Mouse (Mus musculus): Measurements from ENCODE around the gene Zfp358. TPM values are rescaled to one million over a fixed set of nuclear protein-coding genes. Genes with fewer than 3 reads are reported as not detected.
A peak's percentile ranks its signal among the peaks of the same experiment; 100 is the strongest.

Zfp358 gene
- total and polyA plus RNA-seq, 3 experiments: 24.9 to 51.3 (median 30.7) TPM

DNA sequence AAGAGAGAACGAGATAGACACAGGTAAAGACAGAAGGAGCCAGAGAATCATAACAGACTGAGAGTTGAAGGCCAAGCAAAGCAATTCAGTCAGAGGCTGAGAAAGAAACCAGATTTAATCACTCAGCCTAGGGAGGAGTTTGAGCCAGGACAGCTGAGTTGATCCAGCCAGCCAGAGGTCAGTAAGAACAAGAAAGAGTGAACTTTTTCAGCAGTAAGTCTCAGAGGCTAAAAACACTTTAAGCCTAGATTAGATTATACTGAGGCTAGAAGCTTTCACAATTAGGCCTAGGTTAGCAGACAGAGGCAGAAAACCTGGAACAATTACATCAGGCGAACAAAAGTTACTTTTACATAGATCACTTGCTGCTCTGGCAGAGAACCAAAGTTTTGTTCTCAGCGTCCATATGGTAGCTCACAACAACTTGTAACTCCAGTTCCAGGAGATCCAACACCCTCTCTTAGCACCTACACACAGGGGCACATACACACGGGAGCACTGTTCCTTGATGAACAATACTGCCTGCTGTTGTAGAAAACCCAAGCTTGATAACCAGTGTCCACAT, 12.6 kb upstream of the Zfp358 start:
- TF ChIP-seq POLR2A (IDR thresholded peaks at IDR 0.05; ENCODE audit: insufficient read depth, low read depth, low read length) (no peak), EP300 (IDR thresholded peaks at IDR 0.05; ENCODE audit: insufficient read depth, low read depth, low read length) (no peak), CTCF (IDR thresholded peaks at IDR 0.05) (no peak)
- Histone ChIP-seq H3K4me1 (ENCODE audit: control insufficient read depth, insufficient read depth, low read length) (no peaks in the 10 kb centered on the region), H3K36me3 (ENCODE audit: control insufficient read depth, insufficient read depth, low read length) (no peaks in the 10 kb centered on the region), H3K9ac (ENCODE audit: low read depth, low read length) (no peak overlapping the region), H3K27me3 (ENCODE audit: control insufficient read depth, insufficient read depth, low read length) (peaks cover 5% of the 10 kb centered on the region; the same call in 1 of the 2 replicates), H3K4me3 (no peak overlapping the region), H3K79me2 (replicated peaks; ENCODE audit: control insufficient read depth, insufficient read depth, low read length) (no peaks in the 10 kb centered on the region), H3K27ac (no peak overlapping the region)
- WGBS: 52% methylated on average over 4 of the region's 4 CpGs
- intact Hi-C loops (cut with DNase I): no loop called here
- no peak for DNase-seq

- intact Hi-C loops (cut with DNase I): no loop called here
- TF ChIP-seq POLR2A (IDR thresholded peaks at IDR 0.05; ENCODE audit: insufficient read depth, low read depth, low read length) (no peak), EP300 (IDR thresholded peaks at IDR 0.05; ENCODE audit: insufficient read depth, low read depth, low read length) (no peak), CTCF (IDR thresholded peaks at IDR 0.05) (no peak)
- DNase-seq: no peak
- 54% methylated on average over 5 of the region's 5 CpGs for WGBS
- no peak overlapping the region for H3K9ac ChIP-seq (ENCODE audit: low read depth, low read length)
- no peak overlapping the region for H3K27ac ChIP-seq
- no peaks in the 10 kb centered on the region for H3K27me3 ChIP-seq (ENCODE audit: control insufficient read depth, insufficient read depth, low read length)
- no peaks in the 10 kb centered on the region for H3K79me2 ChIP-seq (replicated peaks; ENCODE audit: control insufficient read depth, insufficient read depth, low read length)
- no peaks in the 10 kb centered on the region for H3K4me1 ChIP-seq (ENCODE audit: control insufficient read depth, insufficient read depth, low read length)
- no peak overlapping the region for H3K4me3 ChIP-seq
- no peaks in the 10 kb centered on the region for H3K36me3 ChIP-seq (ENCODE audit: control insufficient read depth, insufficient read depth, low read length)
Observed at GRCm38 (mm10) chr8:3481605-3482004, 11.3 kb upstream of the Zfp358 start.

- H3K4me1 ChIP-seq (ENCODE audit: control insufficient read depth, insufficient read depth, low read length): no peaks in the 10 kb centered on the region
- DNase-seq: no peak
- intact Hi-C loops (cut with DNase I): no loop called here
- 84% methylated on average over 22 of the region's 22 CpGs for WGBS
- no peak overlapping the region for H3K9ac ChIP-seq (ENCODE audit: low read depth, low read length)
- TF ChIP-seq EP300 (IDR thresholded peaks at IDR 0.05; ENCODE audit: insufficient read depth, low read depth, low read length): no peak
- no peak for TF ChIP-seq POLR2A (IDR thresholded peaks at IDR 0.05; ENCODE audit: insufficient read depth, low read depth, low read length)
- no peak for TF ChIP-seq CTCF (IDR thresholded peaks at IDR 0.05)
- H3K79me2 ChIP-seq (replicated peaks; ENCODE audit: control insufficient read depth, insufficient read depth, low read length): no peaks in the 10 kb centered on the region
- no peak overlapping the region for H3K27ac ChIP-seq
- no peak overlapping the region for H3K4me3 ChIP-seq
- no peaks in the 10 kb centered on the region for H3K36me3 ChIP-seq (ENCODE audit: control insufficient read depth, insufficient read depth, low read length)
- H3K27me3 ChIP-seq (ENCODE audit: control insufficient read depth, insufficient read depth, low read length): no peaks in the 10 kb centered on the region
Observed at GRCm38 (mm10) chr8:3482240-3482740, 10.6 kb upstream of the Zfp358 start.

DNA sequence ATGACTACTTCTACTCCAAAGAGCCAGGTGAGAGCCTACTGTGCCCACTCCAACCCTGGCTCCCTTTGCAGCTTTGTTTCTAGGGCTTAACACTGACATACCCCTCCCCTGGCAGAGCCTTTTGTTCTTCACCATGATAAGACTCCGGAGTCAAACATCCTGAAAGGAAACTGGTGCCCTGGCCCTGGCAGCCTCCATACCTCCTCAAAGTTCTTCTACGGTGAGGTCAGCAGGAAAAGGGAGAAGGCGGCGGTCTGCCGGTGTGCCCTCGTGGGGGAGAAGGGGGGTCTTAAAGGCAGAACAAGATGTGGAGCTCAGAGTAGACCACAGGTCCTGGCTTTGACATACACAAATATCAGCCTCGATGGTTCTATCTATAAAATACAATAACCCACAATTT, 9.4 kb upstream of the Zfp358 start:
- no peak for TF ChIP-seq EP300 (IDR thresholded peaks at IDR 0.05; ENCODE audit: insufficient read depth, low read depth, low read length)
- TF ChIP-seq CTCF (IDR thresholded peaks at IDR 0.05): no peak
- no peak for TF ChIP-seq POLR2A (IDR thresholded peaks at IDR 0.05; ENCODE audit: insufficient read depth, low read depth, low read length)
- intact Hi-C loops (cut with DNase I): no loop called here
- no peak for DNase-seq
- Histone ChIP-seq H3K27ac (no peak overlapping the region), H3K9ac (ENCODE audit: low read depth, low read length) (no peak overlapping the region), H3K4me3 (no peak overlapping the region), H3K4me1 (ENCODE audit: control insufficient read depth, insufficient read depth, low read length) (no peaks in the 10 kb centered on the region), H3K79me2 (replicated peaks; ENCODE audit: control insufficient read depth, insufficient read depth, low read length) (no peaks in the 10 kb centered on the region), H3K27me3 (ENCODE audit: control insufficient read depth, insufficient read depth, low read length) (no peaks in the 10 kb centered on the region), H3K36me3 (ENCODE audit: control insufficient read depth, insufficient read depth, low read length) (no peaks in the 10 kb centered on the region)
- WGBS: 25% methylated on average over 7 of the region's 7 CpGs

- H3K4me3 ChIP-seq: no peak overlapping the region
- no peak overlapping the region for H3K27ac ChIP-seq
- 35% methylated on average over 5 of the region's 5 CpGs for WGBS
- TF ChIP-seq POLR2A (IDR thresholded peaks at IDR 0.05; ENCODE audit: insufficient read depth, low read depth, low read length): no peak
- no peak for TF ChIP-seq CTCF (IDR thresholded peaks at IDR 0.05)
- TF ChIP-seq EP300 (IDR thresholded peaks at IDR 0.05; ENCODE audit: insufficient read depth, low read depth, low read length): no peak
- H3K36me3 ChIP-seq (ENCODE audit: control insufficient read depth, insufficient read depth, low read length): no peaks in the 10 kb centered on the region
- H3K9ac ChIP-seq (ENCODE audit: low read depth, low read length): no peak overlapping the region
- intact Hi-C loops (cut with DNase I): no loop called here
- no peaks in the 10 kb centered on the region for H3K79me2 ChIP-seq (replicated peaks; ENCODE audit: control insufficient read depth, insufficient read depth, low read length)
- DNase-seq: no peak
- H3K27me3 ChIP-seq (ENCODE audit: control insufficient read depth, insufficient read depth, low read length): no peaks in the 10 kb centered on the region
- H3K4me1 ChIP-seq (ENCODE audit: control insufficient read depth, insufficient read depth, low read length): no peaks in the 10 kb centered on the region
Observed at GRCm38 (mm10) chr8:3485192-3485591, 7.7 kb upstream of the Zfp358 start.

DNA sequence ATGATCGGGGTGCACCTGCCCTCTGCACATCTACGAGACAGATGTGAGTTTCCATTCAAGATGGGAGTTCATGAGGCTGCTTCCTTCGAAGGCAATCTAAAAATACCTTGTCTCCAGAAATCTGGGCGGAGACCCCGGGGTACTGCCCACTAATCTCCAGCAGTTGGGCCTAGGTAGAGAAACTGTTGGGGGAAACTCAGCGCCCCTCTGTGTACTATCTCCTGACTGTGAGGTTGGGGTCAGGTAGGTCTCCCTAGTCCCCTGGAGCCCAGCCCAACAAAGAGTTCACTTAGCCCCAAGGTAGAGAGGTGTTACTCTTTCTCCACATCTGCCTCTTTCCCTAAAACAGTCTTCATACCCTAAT, 889 bp downstream of the Zfp358 start:
- Histone ChIP-seq H3K36me3 (ENCODE audit: control insufficient read depth, insufficient read depth, low read length) (no peaks in the 10 kb centered on the region), H3K4me3 (peak overlapping the region; percentile 79), H3K79me2 (replicated peaks; ENCODE audit: control insufficient read depth, insufficient read depth, low read length) (peaks cover 2% of the 10 kb centered on the region), H3K27me3 (ENCODE audit: control insufficient read depth, insufficient read depth, low read length) (no peaks in the 10 kb centered on the region), H3K4me1 (ENCODE audit: control insufficient read depth, insufficient read depth, low read length) (no peaks in the 10 kb centered on the region), H3K9ac (ENCODE audit: low read depth, low read length) (peak overlapping the region; percentile 100; the same call in 1 of the 2 replicates), H3K27ac (peak overlapping the region; percentile 92)
- no peak for DNase-seq
- 14% methylated on average over 6 of the region's 6 CpGs for WGBS
- TF ChIP-seq POLR2A (IDR thresholded peaks at IDR 0.05; ENCODE audit: insufficient read depth, low read depth, low read length) (no peak), CTCF (IDR thresholded peaks at IDR 0.05) (no peak), EP300 (IDR thresholded peaks at IDR 0.05; ENCODE audit: insufficient read depth, low read depth, low read length) (no peak)
- intact Hi-C loops (cut with DNase I): loop anchor here (2.0 kb wide), 2 partner anchors 23 to 27 kb away; partner anchors contain the start of gene Pex11g
